Mouse (Mus musculus) megakaryocyte, adult 5-6 weeks (primary cell): ENCODE measurements at regions not wholly inside any gene's neighbourhood (a gene's known extent, or its start where the extent isn't known, plus 50 kb on each side); places are given as distances from the start of the nearest gene placed in this dataset.

Source experiments
- ATAC-seq: 2 replicates; pipeline ENCODE4 v1.8.0; 2016; ENCODE audit warnings: mild to moderate bottlenecking, inconsistent platforms; ENCODE audit not compliant: poor library complexity, severe bottlenecking

- ATAC-seq: no peak
Observed at GRCm38 (mm10) chr4:137216908-137217497, 60.3 kb upstream of the Wnt4 start.

GRCm38 (mm10) chr4:137214573-137214972 is 62.7 kb upstream of the Wnt4 start:
- ATAC-seq: no peak

- ATAC-seq: no peak
Observed at GRCm38 (mm10) chr4:137212846-137213245, 64.4 kb upstream of the Wnt4 start.

- ATAC-seq: no peak
Observed at GRCm38 (mm10) chr4:137212106-137212505, 65.2 kb upstream of the Wnt4 start.

- no peak for ATAC-seq
Observed at GRCm38 (mm10) chr4:137211288-137211687, 66.0 kb upstream of the Wnt4 start.

GRCm38 (mm10) chr4:137210525-137210924 is 66.8 kb upstream of the Wnt4 start:
- ATAC-seq: no peak

GRCm38 (mm10) chr4:137200968-137201367 is 76.3 kb upstream of the Wnt4 start:
- ATAC-seq: no peak

- no peak for ATAC-seq
Observed at GRCm38 (mm10) chr4:137200426-137200825, 76.9 kb upstream of the Wnt4 start.

GRCm38 (mm10) chr4:137196491-137196974 is 80.8 kb upstream of the Wnt4 start:
- no peak for ATAC-seq

- no peak for ATAC-seq
Observed at GRCm38 (mm10) chr4:137194106-137194505, 83.2 kb upstream of the Wnt4 start.

GRCm38 (mm10) chr4:137190625-137191024 is 86.7 kb upstream of the Wnt4 start:
- no peak for ATAC-seq

- no peak for ATAC-seq
Observed at GRCm38 (mm10) chr4:137189801-137190200, 87.5 kb upstream of the Wnt4 start.

GRCm38 (mm10) chr4:137189058-137189457 is 88.2 kb upstream of the Wnt4 start:
- ATAC-seq: no peak

- ATAC-seq: no peak
Observed at GRCm38 (mm10) chr4:137187592-137187991, 89.7 kb upstream of the Wnt4 start.

- ATAC-seq: no peak
Observed at GRCm38 (mm10) chr4:137187051-137187450, 90.2 kb upstream of the Wnt4 start.

GRCm38 (mm10) chr4:137185001-137185400 is 92.3 kb upstream of the Wnt4 start:
- ATAC-seq: no peak

GRCm38 (mm10) chr4:137183181-137183850 is 94.0 kb upstream of the Wnt4 start:
- no peak for ATAC-seq

- no peak for ATAC-seq
Observed at GRCm38 (mm10) chr4:137182547-137182946, 94.7 kb upstream of the Wnt4 start.

GRCm38 (mm10) chr4:137181252-137181651 is 96.0 kb upstream of the Wnt4 start:
- ATAC-seq: no peak

GRCm38 (mm10) chr4:137180083-137180482 is 97.2 kb upstream of the Wnt4 start:
- ATAC-seq: no peak

GRCm38 (mm10) chr4:137178833-137179232 is 98.5 kb upstream of the Wnt4 start:
- no peak for ATAC-seq

GRCm38 (mm10) chr4:137164933-137165332 is 112.4 kb upstream of the Wnt4 start:
- ATAC-seq: no peak

- peak; percentile 71; the same call in 1 of the 2 replicates for ATAC-seq
Observed at GRCm38 (mm10) chr4:137164429-137164828, 112.9 kb upstream of the Wnt4 start.
